Mouse (Mus musculus) MN1 (cell line): Measurements from ENCODE around the gene Rerg.
A peak's percentile ranks its signal among the peaks of the same experiment; 100 is the strongest.

Source experiments
- DNase-seq: peaks from one replicate; pipeline ENCODE4 v3.0.0-alpha.2; 2016; ENCODE audit warnings: low spot score

Gene Rerg

GRCm38 (mm10) chr6:137170226-137170625 lies at the start of gene Rerg:
Rerg (minus strand) TSS chr6:137170497.
- no peak for DNase-seq

GRCm38 (mm10) chr6:137217841-137218463 lies 47.7 kb upstream of the Rerg start:
- no peak for DNase-seq

GRCm38 (mm10) chr6:137211441-137211840 lies 41.1 kb upstream of the Rerg start:
- DNase-seq: no peak

DNA sequence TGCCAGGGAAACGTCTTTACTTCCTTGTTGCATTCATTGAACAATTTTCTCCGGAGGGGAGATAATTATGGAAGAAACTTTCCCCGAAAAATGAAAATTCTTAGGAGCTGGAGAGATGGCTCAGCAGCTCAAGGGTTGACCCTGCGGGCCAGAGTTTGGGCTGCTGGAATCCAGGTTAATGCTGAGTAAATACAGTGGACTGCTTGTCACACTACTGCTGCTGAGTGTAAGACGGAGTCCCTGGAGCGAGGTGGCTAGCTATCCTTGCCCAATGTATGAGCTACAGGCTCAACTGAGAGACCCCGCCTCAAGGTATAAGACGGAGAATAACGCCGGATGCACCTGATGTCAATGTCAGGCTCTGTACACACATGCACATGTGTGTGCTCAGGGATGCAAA lies 40.7 kb upstream of the Rerg start:
- DNase-seq: no peak

- peak; percentile 67 for DNase-seq
These were observed 39.7 kb upstream of the Rerg start for GRCm38 (mm10) chr6:137209992-137210391.

DNA sequence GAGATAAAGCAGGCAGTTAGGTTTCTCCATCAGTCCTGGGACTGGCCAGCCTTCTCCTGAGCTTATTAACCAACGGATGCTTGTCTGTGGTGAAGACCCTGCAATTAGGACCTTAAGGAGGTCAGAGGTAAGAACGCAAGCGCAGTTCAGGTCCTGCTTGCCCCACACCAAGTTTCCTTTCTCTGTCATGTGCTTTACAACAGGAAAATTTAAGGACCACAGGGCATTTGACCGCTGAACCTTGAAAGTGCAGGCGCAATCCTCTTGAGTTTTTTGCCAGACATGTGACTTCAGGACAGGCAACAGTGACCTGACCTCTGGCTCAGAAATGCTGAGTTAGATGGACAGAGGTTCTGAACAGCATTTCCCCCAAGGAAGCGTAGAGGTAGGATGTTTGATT lies 36.8 kb upstream of the Rerg start:
- no peak for DNase-seq

- DNase-seq: peak; percentile 16
These were observed 35.5 kb upstream of the Rerg start for GRCm38 (mm10) chr6:137205662-137206400.

GRCm38 (mm10) chr6:137202661-137203060 lies 32.4 kb upstream of the Rerg start:
- DNase-seq: no peak

GRCm38 (mm10) chr6:137201578-137201977 lies 31.3 kb upstream of the Rerg start:
- DNase-seq: no peak

DNA sequence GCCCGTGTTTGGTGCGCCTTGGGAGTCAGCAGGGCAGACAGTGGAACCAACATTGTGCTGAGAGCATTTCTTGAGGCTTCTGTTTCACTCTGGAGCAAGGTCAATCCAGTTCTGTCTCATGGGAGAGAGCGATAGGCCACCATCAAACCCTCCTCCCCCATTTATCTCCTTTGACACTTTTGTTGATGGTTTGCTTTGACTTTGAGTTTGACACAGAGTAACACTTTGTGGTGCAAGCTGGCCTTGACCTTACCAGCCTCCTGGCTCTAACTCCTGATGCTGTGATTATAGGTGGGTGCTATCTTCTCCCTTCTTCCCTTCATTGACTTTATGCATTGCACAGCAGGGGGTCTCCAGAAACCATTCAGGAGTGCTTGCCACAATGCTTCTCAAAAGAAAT lies 30.9 kb upstream of the Rerg start:
- DNase-seq: no peak

DNA sequence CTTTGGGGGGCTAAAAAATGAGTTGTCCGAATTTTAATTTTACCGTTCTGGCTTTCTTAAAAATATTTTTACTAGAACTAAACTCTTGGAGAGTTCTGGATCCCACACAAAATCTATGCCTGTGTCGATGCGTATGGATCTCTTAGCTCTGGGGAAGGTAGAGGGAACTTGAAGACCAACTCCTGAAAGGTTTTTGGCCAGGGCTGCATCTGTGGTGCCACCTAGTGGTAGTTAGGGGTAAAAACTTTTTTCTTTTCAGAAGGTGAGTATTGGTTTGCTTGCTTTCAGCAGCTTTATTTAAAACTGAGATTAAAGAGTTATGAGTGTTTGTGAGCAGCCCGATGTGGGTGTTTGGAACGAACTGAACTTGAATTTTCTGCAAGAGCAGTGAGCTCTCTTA lies 21.8 kb upstream of the Rerg start:
- peak; percentile 27 for DNase-seq

DNA sequence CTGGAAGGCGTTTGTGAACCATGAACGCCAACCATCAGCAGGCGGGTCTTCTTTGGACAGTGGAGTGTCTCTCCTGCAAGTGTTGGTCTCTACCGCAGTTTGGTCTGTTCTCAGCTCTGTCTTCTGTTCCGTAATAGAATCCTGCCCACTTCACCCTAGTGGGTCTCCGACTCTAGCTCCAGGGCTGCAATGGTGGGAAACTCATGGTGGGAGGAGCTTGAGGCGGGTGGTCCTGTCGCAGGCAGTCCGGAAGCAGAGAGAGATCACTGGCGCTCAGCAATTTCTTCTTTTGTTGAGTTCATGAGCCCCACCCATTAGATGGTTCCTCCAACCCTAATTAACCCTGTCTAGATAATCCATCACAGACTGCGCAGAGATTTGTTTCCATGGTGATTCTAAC lies 20.7 kb upstream of the Rerg start:
- no peak for DNase-seq

DNA sequence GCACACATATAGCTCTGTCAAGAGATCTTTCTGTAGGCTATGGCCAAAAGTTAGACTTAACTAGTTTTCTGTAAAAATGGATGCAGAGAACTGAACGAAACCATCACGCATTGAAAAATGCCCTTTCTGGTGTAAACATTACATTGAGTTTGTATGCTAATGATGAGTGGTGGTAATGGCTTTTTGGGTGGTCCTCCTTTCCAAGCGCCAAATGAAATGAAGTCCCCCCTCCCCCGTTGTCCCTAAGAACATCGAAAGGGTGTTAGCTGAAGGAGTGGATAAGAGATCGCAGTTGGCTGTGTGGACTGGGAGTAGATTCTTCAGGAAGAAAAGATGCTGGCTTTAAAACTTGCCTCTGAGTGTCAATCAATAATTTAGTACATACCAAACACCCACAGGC lies 20.3 kb upstream of the Rerg start:
- no peak for DNase-seq

GRCm38 (mm10) chr6:137188375-137188926 lies 18.2 kb upstream of the Rerg start:
- DNase-seq: no peak

DNA sequence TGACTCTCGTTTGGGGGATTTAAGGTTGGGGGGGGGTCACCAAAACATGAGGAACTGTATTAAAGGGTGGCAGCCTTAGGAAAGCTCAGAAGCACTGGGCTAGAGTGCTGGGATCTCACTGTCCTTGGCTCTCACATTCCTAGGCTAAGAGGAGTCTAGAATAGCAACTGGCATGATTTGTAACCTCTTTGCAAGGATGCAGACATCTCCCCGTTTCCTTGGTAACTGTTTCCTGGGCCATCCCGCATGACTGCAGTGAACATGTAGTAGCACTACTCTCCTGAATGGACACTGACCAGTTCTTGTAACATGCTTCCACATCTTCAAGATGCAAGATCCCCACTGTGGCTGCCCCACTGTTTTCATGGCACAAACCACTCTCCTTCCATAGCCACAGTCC lies 17.1 kb upstream of the Rerg start:
- no peak for DNase-seq

DNA sequence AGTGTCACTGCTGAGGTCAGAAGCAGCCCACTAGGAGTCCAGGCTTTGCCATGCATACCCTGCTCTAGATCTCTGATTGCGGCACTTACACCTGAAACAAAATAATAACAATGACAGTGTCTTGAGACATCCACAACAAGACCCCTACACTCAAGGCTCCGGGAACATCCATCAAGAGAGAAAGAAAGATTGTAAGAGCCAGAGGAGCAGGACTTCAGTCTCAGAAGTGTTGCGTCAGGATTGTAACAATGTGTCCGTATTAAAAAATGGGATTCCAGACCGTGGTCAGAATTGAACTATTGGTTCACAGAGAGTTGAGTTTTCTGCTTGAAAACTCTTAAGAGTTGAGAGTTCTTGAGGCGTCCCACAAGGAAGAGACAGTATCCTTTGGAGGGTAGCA lies 10.3 kb upstream of the Rerg start:
- DNase-seq: no peak

- no peak for DNase-seq
These were observed 9.8 kb upstream of the Rerg start for GRCm38 (mm10) chr6:137180115-137180514.

- DNase-seq: no peak
These were observed 8.7 kb upstream of the Rerg start for GRCm38 (mm10) chr6:137179026-137179425.

DNA sequence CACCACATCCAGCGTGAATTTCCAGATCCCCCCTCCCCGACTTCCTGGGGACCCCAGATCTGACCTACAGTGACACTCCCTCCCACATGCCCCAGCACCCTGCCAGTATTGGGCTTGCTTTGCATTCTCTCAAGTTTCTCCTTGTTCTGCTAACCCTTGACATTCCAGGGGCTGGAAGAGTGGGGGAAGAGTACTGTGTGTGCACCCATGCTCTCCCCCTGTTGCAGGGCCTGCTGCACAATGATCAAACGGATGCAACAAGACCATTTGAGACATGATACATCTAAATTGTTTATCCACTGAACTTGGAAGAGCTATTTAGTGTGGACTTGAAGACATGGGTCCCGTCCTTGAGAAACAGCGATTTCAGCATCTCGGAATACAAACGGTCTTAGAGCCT lies 349 bp upstream of the Rerg start:
- DNase-seq: no peak

DNA sequence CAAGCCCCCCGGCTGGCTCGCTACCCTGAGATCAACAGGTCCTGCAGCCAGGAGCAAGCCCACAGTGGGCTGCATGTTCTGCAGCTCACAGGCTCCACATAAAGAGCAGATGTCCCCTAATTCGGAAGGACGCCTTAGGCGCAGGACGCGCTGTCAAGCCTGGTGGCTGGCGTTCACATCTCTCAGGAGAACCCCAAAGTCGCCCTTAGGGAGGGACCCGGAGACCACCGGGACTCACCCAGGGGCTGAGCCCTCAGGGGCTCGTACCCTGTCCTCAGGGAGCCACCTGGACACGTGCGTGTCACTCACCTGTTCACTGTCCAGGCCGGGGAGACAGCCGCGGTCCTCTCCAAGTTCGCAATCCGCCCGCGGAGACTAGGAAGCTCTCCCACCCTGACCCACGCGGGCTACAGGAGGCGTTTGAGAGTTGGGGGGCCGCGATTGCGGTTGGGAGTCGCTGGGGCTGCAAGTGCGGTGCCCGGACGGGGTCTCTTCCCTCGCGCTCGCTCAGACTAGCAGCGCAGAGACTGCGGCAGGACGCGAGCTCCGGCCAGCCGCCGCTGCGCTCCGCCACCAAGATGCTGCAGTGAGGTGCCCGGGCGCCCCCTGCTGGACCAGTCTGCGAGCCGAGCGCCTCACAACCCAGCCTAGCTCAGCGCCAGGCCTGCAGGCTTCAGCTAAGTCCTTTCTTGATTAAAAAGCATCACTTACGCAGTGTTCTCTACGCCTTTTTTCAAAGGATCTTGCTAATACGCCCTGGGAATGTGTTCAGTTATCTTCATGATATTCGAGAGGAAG lies 927 bp downstream of the Rerg start:
- no peak for DNase-seq

GRCm38 (mm10) chr6:137166843-137167242 lies 3.5 kb downstream of the Rerg start:
- no peak for DNase-seq

GRCm38 (mm10) chr6:137163571-137163970 lies 6.7 kb downstream of the Rerg start:
- no peak for DNase-seq

DNA sequence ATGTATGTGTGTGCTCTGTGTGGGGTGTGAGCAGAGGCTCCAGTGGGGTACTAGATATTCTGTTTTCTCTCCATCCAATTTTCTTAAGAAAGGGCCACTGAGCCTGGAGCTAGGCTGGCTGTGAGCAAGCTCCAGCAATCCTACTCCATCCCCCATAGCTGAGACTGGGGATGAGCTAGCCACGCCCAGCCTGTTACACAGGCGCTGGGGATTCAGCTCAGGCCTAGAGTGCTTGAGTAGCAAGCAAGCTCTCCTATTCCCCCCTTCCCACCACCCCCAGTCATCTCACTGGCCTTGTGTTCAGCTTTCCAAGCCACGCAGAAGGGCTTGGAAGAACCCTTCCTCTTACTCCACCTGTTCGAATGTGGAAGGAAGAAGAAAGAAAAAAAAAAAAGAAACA lies 7.2 kb downstream of the Rerg start:
- no peak for DNase-seq
